ENCODE assay signal across 10 mouse cellular contexts in genomic region chr9:24777176-24777895, GRCm38 (mm10). TPM values are rescaled to one million over a fixed set of nuclear protein-coding genes. Genes with fewer than 3 reads are reported as not detected.
DNase-seq lines count a peak whose midpoint lies in the region; ATAC-seq and TF ChIP-seq lines count a peak whose summit lies in the region.
"Had no signal": no experiment of that assay in that cellular context is flagged by ENCODE, and none has a peak within 500 bp of the region (broad histone marks: within the 10 kb centered on the region; RNA-seq: fewer than 3 reads in every experiment).

No protein-coding gene starts in this region.

- peak overlapping the region; percentile 60 for H3K4me3 ChIP-seq in E14TG2a.4 (replicated peaks; ENCODE audit: low read length)
- H3K4me3 ChIP-seq in embryonic facial prominence, embryonic 11.5 days (ENCODE audit: low read depth, low read length) = no peak overlapping the region
- H3K4me3 ChIP-seq in intestine, postnatal 0 days (ENCODE audit: low read depth, low read length) = 0 out of 2 replicates have a peak overlapping the region, but pooled peaks have one; percentile 1

- no peak for ATAC-seq in embryonic facial prominence, embryonic 11.5 days (replicated peaks; ENCODE audit: insufficient number of reproducible peaks, low FRiP score, low TSS enrichment, low read depth)
- ATAC-seq in intestine, postnatal 0 days = no peak

- intact Hi-C loops in heart, postnatal 25 days (cut with DNase I) = loop anchor here (5.0 kb wide), 1 partner anchor 195 kb away; no protein-coding TSS in a partner anchor

- H3K4me2 ChIP-seq in embryonic facial prominence, embryonic 11.5 days (ENCODE audit: low read depth, low read length) = no peak overlapping the region; the same call in 1 of the 2 replicates
- no peak overlapping the region for H3K4me2 ChIP-seq in intestine, postnatal 0 days (replicated peaks; ENCODE audit: low read depth)

- DNase-seq in heart, adult 18-20 months = peak; percentile 70 to 76
- DNase-seq in heart, postnatal 25 days (ENCODE audit: low spot score) = no peak
- DNase-seq in embryonic facial prominence, embryonic 11.5 days (ENCODE audit: low spot score) = peak; percentile 36
- DNase-seq in thymus, postnatal 10 days (ENCODE audit: low spot score in 2 of 2) = no peak
- DNase-seq in layer of hippocampus, adult 11-12 months (ENCODE audit: low spot score) = no peak
- no peak for DNase-seq in frontal cortex, postnatal 10 days (ENCODE audit: low spot score in 2 of 2)
- DNase-seq: right cerebral cortex, adult 18-20 months had no signal

- H3K36me3 ChIP-seq in E14TG2a.4 (ENCODE audit: insufficient read depth, low read length) = no peaks in the 10 kb centered on the region
- no peaks in the 10 kb centered on the region for H3K36me3 ChIP-seq in embryonic facial prominence, embryonic 11.5 days (replicated peaks; ENCODE audit: control insufficient read depth, insufficient read depth, low read depth, low read length)
- H3K36me3 ChIP-seq in intestine, postnatal 0 days (ENCODE audit: control insufficient read depth, insufficient read depth) = no peaks in the 10 kb centered on the region

- H3K4me1 ChIP-seq in E14TG2a.4 (replicated peaks; ENCODE audit: low read depth, low read length) = peaks cover 64% of the 10 kb centered on the region
- H3K4me1 ChIP-seq in embryonic facial prominence, embryonic 11.5 days (ENCODE audit: control insufficient read depth, insufficient read depth, low read length) = peaks cover 3% of the 10 kb centered on the region; the same call in 1 of the 2 replicates
- H3K4me1 ChIP-seq in intestine, postnatal 0 days (replicated peaks; ENCODE audit: control insufficient read depth, insufficient read depth, low read length) = no peaks in the 10 kb centered on the region

- H3K27ac ChIP-seq in embryonic facial prominence, embryonic 11.5 days (replicated peaks; ENCODE audit: low read depth, low read length) = no peak overlapping the region
- H3K27ac ChIP-seq in intestine, postnatal 0 days (ENCODE audit: low read depth, low read length) = no peak overlapping the region

- H3K9ac ChIP-seq in embryonic facial prominence, embryonic 11.5 days (replicated peaks; ENCODE audit: low read length) = no peak overlapping the region
- H3K9ac ChIP-seq in intestine, postnatal 0 days (ENCODE audit: low read depth, low read length) = no peak overlapping the region

- H3K27me3 ChIP-seq in E14TG2a.4 (ENCODE audit: insufficient read depth, low read length) = peaks cover 97% of the 10 kb centered on the region
- H3K27me3 ChIP-seq in embryonic facial prominence, embryonic 11.5 days (ENCODE audit: control insufficient read depth, insufficient read depth, low read length) = peaks cover 66% of the 10 kb centered on the region
- peaks cover 99% of the 10 kb centered on the region for H3K27me3 ChIP-seq in intestine, postnatal 0 days (replicated peaks; ENCODE audit: control insufficient read depth, insufficient read depth, low read length)

- WGBS in embryonic facial prominence, embryonic 11.5 days = under 1% methylated on average over 37 of the region's 37 CpGs
- 1% methylated on average over 37 of the region's 37 CpGs for WGBS in intestine, postnatal 0 days

- no peaks in the 10 kb centered on the region for H3K9me3 ChIP-seq in E14TG2a.4 (ENCODE audit: low read length)
- no peaks in the 10 kb centered on the region for H3K9me3 ChIP-seq in embryonic facial prominence, embryonic 11.5 days (replicated peaks; ENCODE audit: control insufficient read depth, low read length)
- no peaks in the 10 kb centered on the region for H3K9me3 ChIP-seq in intestine, postnatal 0 days (ENCODE audit: control insufficient read depth)

- TF ChIP-seq CTCF in E14TG2a.4 (conservative IDR thresholded peaks at IDR 0.05; ENCODE audit: low read length) = no peak
- no peak for TF ChIP-seq CTCF in intestine, postnatal 0 days (IDR thresholded peaks at IDR 0.05; ENCODE audit: low read depth)

RNA-seq across cellular contexts. Expression of gene Tbx20, which starts 3.2 kb away (rescaled TPM):
- 10 to 100 TPM; 81.1 to 88.2 TPM for total RNA-seq in heart, adult 18-20 months (2021)
- 10 to 100 TPM; 88.9 to 92.6 TPM for total RNA-seq in heart, postnatal 25 days (2021)
- 0.84 and 0.85 TPM in 2 replicates for polyA plus RNA-seq in embryonic facial prominence, embryonic 11.5 days (2014; fragmentation: Nextera tagmentation; extraction: Ambion mirVana)
- polyA plus RNA-seq in intestine, postnatal 0 days (2015; fragmentation: Nextera tagmentation; extraction: Ambion mirVana) = not detected in 2 replicates
- total RNA-seq: left cerebral cortex, postnatal 36 days had no signal

Comparison
In these comparisons a context has a peak if more than half of its experiments do, and no peak if none do; other contexts are left out.
1. DNase-seq: peak in heart, adult 18-20 months (2 of 2) and embryonic facial prominence, embryonic 11.5 days (single experiment); none in heart, postnatal 25 days (single experiment), thymus, postnatal 10 days (0 of 2), layer of hippocampus, adult 11-12 months (single experiment) and frontal cortex, postnatal 10 days (0 of 2).